Mouse (Mus musculus) G1E (cell line): ENCODE results near the gene Slc36a2. TPM values are rescaled to one million over a fixed set of nuclear protein-coding genes. Genes with fewer than 3 reads are reported as not detected.

Experiments
- ATAC-seq: 2 replicates; pipeline ENCODE4 v1.8.0; 2016; ENCODE audit warnings: mild to moderate bottlenecking; ENCODE audit not compliant: insufficient number of reproducible peaks, poor library complexity, low FRiP score, severe bottlenecking; ENCODE audit errors: extremely low read depth
- DNase-seq: peaks from one replicate; pipeline ENCODE4 v3.0.0; 2012; ENCODE audit warnings: low spot score
- H3K27me3 ChIP-seq: 2 replicates; pipeline ENCODE4 v1.6.1; 2012; ENCODE audit warnings: mild to moderate bottlenecking, low read length, inconsistent platforms; ENCODE audit not compliant: insufficient read depth
- H3K36me3 ChIP-seq: replicated peaks from 2 replicates; pipeline ENCODE3; 2012; ENCODE audit warnings: mild to moderate bottlenecking, inconsistent platforms
- H3K4me1 ChIP-seq: 2 replicates; pipeline ENCODE4 v1.6.1; 2012; ENCODE audit warnings: low read depth, low read length, inconsistent platforms, mixed read lengths; ENCODE audit not compliant: insufficient read depth
- H3K4me3 ChIP-seq: 2 replicates; pipeline ENCODE4 v1.5.1; 2012; ENCODE audit warnings: low read depth, mild to moderate bottlenecking, inconsistent platforms, low read length, moderate library complexity, mixed read lengths
- H3K9me3 ChIP-seq: replicated peaks from 2 replicates; pipeline ENCODE4 v1.6.1; 2012; ENCODE audit warnings: inconsistent platforms
- CTCF ChIP-seq: IDR thresholded peaks from 2 replicates; pipeline ENCODE4 v1.5.1; 2012; ENCODE audit warnings: low read depth, low read length, inconsistent platforms, mixed read lengths
- GATA1 ChIP-seq: IDR thresholded peaks from 2 replicates; pipeline ENCODE4 v1.6.1; 2012; ENCODE audit warnings: borderline replicate concordance, low read length, inconsistent platforms, mixed read lengths
- GATA2 ChIP-seq: IDR thresholded peaks from 2 replicates; pipeline ENCODE4 v1.6.1; 2012; ENCODE audit warnings: low read depth, low read length, inconsistent platforms, borderline replicate concordance
- POLR2AphosphoS5 ChIP-seq: IDR thresholded peaks from 2 replicates; pipeline ENCODE4 v1.6.1; 2012; ENCODE audit warnings: low read depth, low read length, inconsistent platforms; ENCODE audit not compliant: insufficient replicate concordance
- TAL1 ChIP-seq: conservative IDR thresholded peaks from 2 replicates; pipeline ENCODE4 v1.6.1; 2012; ENCODE audit warnings: low read depth, low read length, inconsistent platforms, mixed read lengths
- polyA plus RNA-seq: library from polyadenylated mRNA; stranded (reverse); fragments of >175 nt; gene quantifications from 2 replicates; pipeline ENCODE4 v1.2.3, GENCODE M21; 2012
- total RNA-seq, 2 experiments: library from RNA; stranded (forward) in 1 of 2; stranded (reverse) in 1 of 2; fragments of 200-1000 nt in 1 of 2; fragments of >200 nt in 1 of 2; fragmentation: Nextera tagmentation in 1 of 2; gene quantifications; 2 replicates each; pipeline ENCODE4 v1.2.3; 2014 to 2017

Gene Slc36a2
- total and polyA plus RNA-seq, 3 experiments, result 0.16 TPM; not detected in 2

DNA sequence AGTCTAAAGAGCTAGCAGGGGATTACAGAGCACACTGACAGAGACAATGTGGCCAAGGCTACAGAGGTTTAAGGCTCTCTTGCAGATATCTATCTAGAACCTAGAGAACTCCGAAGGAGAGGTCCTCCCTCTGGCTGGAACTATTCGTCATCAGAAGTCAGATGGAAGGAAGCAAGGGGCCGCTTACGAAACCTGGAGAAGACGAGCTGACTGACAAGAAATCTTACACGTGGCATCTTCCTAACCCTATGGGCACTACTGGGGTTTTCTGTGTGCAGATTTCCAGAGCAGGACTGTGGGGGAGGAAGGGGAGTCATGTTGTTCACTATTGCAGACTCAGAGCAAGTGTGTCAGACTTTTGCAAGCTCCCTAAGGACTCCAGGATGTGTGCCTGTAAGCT, 37.5 kb downstream of the Slc36a2 start:
- peaks cover 3% of the 10 kb centered on the region for H3K27me3 ChIP-seq
- DNase-seq (no peak), ATAC-seq (no peak)
- H3K4me3 ChIP-seq, result no peak overlapping the region
- no peaks in the 10 kb centered on the region for H3K9me3 ChIP-seq
- H3K4me1 ChIP-seq, result no peaks in the 10 kb centered on the region; the same call in 1 of the 2 replicates
- TF ChIP-seq GATA2, result no peak
- TF ChIP-seq TAL1, result no peak
- TF ChIP-seq GATA1, result no peak
- no peak for TF ChIP-seq POLR2AphosphoS5
- no peak for TF ChIP-seq CTCF
- no peaks in the 10 kb centered on the region for H3K36me3 ChIP-seq

DNA sequence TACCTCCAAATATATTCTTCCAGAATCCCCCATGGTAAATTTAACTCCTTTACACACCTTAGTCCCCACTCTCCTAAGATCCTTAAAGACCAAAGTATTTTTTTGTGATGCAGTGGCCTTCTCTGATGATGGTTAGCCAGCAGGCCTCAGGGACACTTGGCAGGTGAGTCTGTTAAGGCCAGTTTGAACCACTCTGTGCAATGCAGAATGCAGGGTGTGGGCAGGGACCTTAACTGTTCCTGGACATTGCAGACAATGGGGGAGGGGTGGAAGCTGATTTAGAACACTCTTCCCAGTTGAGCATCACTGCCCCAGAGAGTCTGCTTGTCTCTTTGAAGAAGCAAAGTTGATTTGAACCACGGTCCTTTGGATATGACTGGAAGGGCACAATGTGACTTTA, 38.0 kb downstream of the Slc36a2 start:
- DNase-seq (no peak), ATAC-seq (no peak)
- no peaks in the 10 kb centered on the region for H3K9me3 ChIP-seq
- no peaks in the 10 kb centered on the region for H3K36me3 ChIP-seq
- peaks cover 3% of the 10 kb centered on the region for H3K27me3 ChIP-seq
- TF ChIP-seq GATA1, result no peak
- no peaks in the 10 kb centered on the region; the same call in 1 of the 2 replicates for H3K4me1 ChIP-seq
- no peak overlapping the region for H3K4me3 ChIP-seq

DNA sequence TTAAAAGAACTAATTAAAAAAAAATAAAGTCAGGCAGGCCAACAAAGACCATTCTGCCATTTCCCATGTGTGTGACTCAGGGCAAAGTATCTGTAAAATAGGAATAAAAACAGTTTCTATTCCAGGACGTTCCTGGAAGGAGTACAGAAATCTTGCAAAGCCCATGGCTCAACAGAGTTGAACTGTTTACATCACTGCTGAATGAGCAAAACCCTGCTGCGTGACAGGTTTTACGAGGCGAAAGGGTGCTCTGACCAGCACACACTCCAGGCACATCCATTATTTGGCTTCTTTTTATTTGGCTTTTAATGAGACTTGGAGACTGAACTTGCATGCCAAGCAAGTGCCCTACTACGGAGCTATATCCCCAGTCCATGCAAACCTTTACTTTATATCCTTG, 40.9 kb downstream of the Slc36a2 start:
- H3K27me3 ChIP-seq, result no peaks in the 10 kb centered on the region; the same call in 1 of the 2 replicates
- H3K9me3 ChIP-seq, result no peaks in the 10 kb centered on the region
- H3K4me3 ChIP-seq, result no peak overlapping the region
- H3K36me3 ChIP-seq, result no peaks in the 10 kb centered on the region
- TF ChIP-seq CTCF, result no peak
- TF ChIP-seq POLR2AphosphoS5, result no peak
- TF ChIP-seq GATA2, result no peak
- TF ChIP-seq TAL1, result no peak
- no peak for TF ChIP-seq GATA1
- DNase-seq (no peak), ATAC-seq (no peak)
- no peaks in the 10 kb centered on the region; the same call in 1 of the 2 replicates for H3K4me1 ChIP-seq

DNA sequence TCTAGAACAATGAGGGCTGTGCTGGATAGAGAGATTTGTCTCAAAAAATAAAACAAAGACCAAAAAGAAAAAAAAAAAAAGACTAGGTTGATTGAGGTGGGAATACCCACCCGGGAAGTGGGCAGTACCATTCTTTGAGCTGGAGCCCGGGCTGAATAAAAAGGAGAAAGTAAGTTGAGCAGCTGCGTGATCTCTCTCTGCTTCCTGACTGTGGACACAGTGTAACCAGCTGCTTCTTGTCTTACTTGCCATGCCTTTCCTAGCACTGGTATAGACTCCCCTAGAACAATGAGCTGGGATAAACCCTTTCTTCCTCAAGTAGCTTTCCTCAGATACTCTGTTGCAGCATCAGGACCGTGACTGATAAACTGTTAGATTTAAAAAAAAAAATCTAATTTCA, 43.4 kb downstream of the Slc36a2 start:
- peaks cover 2% of the 10 kb centered on the region; the same call in 1 of the 2 replicates for H3K27me3 ChIP-seq
- TF ChIP-seq TAL1 (no peak), GATA1 (no peak), GATA2 (no peak), POLR2AphosphoS5 (no peak), CTCF (no peak)
- no peak for ATAC-seq
- H3K4me3 ChIP-seq, result no peak overlapping the region
- H3K9me3 ChIP-seq, result no peaks in the 10 kb centered on the region
- no peak for DNase-seq
- no peaks in the 10 kb centered on the region for H3K36me3 ChIP-seq
- no peaks in the 10 kb centered on the region; the same call in 1 of the 2 replicates for H3K4me1 ChIP-seq

DNA sequence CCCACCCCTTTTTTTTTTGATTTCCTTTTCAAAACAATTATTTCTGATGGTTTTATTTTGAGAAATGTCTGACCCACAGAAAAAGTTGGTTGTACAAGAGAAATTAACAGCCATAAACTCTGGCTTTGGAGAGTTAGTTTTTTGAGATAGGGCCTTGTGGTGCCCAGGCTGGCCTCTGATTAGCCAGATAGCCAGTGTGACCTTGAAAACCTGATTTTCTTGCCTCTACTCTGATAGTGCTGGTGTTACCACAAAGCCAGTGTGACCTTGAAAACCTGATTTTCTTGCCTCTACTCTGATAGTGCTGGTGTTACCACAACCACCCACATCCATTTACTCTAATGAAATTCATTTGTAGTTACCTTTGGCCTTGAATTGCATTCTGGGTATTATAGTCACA, 47.2 kb downstream of the Slc36a2 start:
- H3K4me1 ChIP-seq, result no peaks in the 10 kb centered on the region
- ATAC-seq (no peak), DNase-seq (no peak)
- H3K27me3 ChIP-seq, result peaks cover 4% of the 10 kb centered on the region
- no peak for TF ChIP-seq GATA1
- TF ChIP-seq TAL1, result no peak
- no peak for TF ChIP-seq GATA2
- no peak for TF ChIP-seq CTCF
- no peak for TF ChIP-seq POLR2AphosphoS5
- no peaks in the 10 kb centered on the region for H3K36me3 ChIP-seq
- H3K4me3 ChIP-seq, result no peak overlapping the region
- no peaks in the 10 kb centered on the region for H3K9me3 ChIP-seq

- no peak for TF ChIP-seq POLR2AphosphoS5
- TF ChIP-seq CTCF, result no peak
- no peak for TF ChIP-seq GATA1
- no peak for TF ChIP-seq TAL1
- TF ChIP-seq GATA2, result no peak
- H3K27me3 ChIP-seq, result peaks cover 4% of the 10 kb centered on the region
- no peak overlapping the region for H3K4me3 ChIP-seq
- DNase-seq (no peak), ATAC-seq (no peak)
- no peaks in the 10 kb centered on the region for H3K4me1 ChIP-seq
- H3K36me3 ChIP-seq, result no peaks in the 10 kb centered on the region
- no peaks in the 10 kb centered on the region for H3K9me3 ChIP-seq
Measured at GRCm38 (mm10) chr11:55136770-55137547, 47.9 kb downstream of the Slc36a2 start.

DNA sequence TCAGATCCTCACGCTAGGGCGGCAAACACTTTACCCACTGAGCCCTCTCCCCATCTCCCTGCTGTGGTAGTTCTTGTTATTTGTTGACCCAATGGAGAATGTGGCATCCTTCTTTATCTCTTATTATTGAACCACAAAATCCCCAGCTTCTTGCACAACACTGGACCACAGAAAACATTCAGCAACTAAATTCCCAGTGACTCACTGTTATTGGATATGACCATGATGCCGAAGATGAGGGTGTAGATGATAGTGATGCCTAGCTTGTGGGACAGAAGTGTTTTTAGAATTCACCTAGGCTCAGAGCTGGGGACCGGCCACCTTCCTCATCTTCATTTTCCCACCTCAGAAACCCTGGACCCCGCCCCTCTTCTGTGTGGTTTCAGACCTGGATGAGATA, 50.0 kb downstream of the Slc36a2 start:
- Histone ChIP-seq H3K9me3 (no peaks in the 10 kb centered on the region), H3K4me3 (no peak overlapping the region), H3K36me3 (no peaks in the 10 kb centered on the region), H3K27me3 (peaks cover 4% of the 10 kb centered on the region), H3K4me1 (peaks cover 13% of the 10 kb centered on the region)
- ATAC-seq (no peak), DNase-seq (no peak)
- TF ChIP-seq POLR2AphosphoS5 (no peak), GATA1 (no peak), CTCF (no peak), TAL1 (no peak), GATA2 (no peak)
